Mouse (Mus musculus) olfactory bulb, adult 2 months (tissue): ENCODE results near the gene Frmd4a.

ENCODE experiments used
- CTCF ChIP-seq: fragments of 200-500 bp; IDR thresholded peaks from 2 replicates; pipeline ENCODE4 v1.5.1; 2012; ENCODE audit warnings: low read depth, mild to moderate bottlenecking, low read length, moderate library complexity; ENCODE audit not compliant: insufficient read depth
- POLR2A ChIP-seq: fragments of 200-500 bp; IDR thresholded peaks from 2 replicates; pipeline ENCODE4 v1.6.1; 2012; ENCODE audit warnings: mild to moderate bottlenecking, low read depth, low read length, moderate library complexity; ENCODE audit not compliant: insufficient read depth

GRCm38 (mm10) chr2:4433119-4433518 lies 415.6 kb downstream of the Frmd4a start:
- no peak for TF ChIP-seq CTCF
- TF ChIP-seq POLR2A: no peak
